Mouse (Mus musculus): ENCODE data around the gene Ankrd34c.

Gene Ankrd34c

GRCm38 (mm10) chr9:89678974-89679373 is 59.3 kb downstream of the Ankrd34c start:
- no peak for DNase-seq (ENCODE audit: extremely low read depth, low read depth)
